Mouse (Mus musculus): Measurements from ENCODE around the gene Arrdc2.

DNA sequence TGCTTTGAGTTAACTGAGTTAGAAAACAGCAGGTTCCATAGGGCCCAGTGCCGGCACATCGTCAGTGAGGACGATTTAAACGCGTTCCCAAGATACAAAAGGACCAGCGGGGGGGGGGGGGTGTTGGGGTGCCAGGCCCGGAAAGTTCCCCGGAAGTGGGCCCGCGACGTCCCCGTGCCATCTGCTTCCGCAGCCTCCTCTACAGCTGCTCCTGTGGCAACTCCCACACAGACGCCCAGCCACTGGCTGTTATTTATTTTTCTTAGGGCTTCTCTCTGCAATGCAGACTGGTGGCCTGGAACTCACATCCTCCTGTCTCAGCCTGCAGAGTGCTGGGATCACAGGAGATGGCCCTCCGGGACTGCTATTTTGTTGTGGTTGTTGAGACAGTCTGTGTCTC is 38.4 kb downstream of the Arrdc2 start:
- TF ChIP-seq GATA1 (IDR thresholded peaks at IDR 0.05; ENCODE audit: borderline replicate concordance, low read length), result no peak
- no peak for TF ChIP-seq FLI1 (IDR thresholded peaks at IDR 0.05; ENCODE audit: low read length)
